Mouse (Mus musculus): ENCODE results near the gene 2610528J11Rik.

- TF ChIP-seq CTCF (IDR thresholded peaks at IDR 0.05; ENCODE audit: control insufficient read depth, insufficient read depth, insufficient replicate concordance, low read depth, low read length): peak; percentile 82; the same call in 1 of the 2 replicates
- no peak for TF ChIP-seq POLR2A (IDR thresholded peaks at IDR 0.05; ENCODE audit: control insufficient read depth, low read depth, low read length)
Measured at GRCm38 (mm10) chr4:118576097-118576496, 49.3 kb downstream of the 2610528J11Rik start.
